10 mouse cellular contexts compared by ENCODE assay signal in genomic region chr4:152140441-152140840, GRCm38 (mm10). TPM values are rescaled to one million over a fixed set of nuclear protein-coding genes. Genes with fewer than 3 reads are reported as not detected.
DNase-seq lines count a peak whose midpoint lies in the region; ATAC-seq lines count a peak whose summit lies in the region.
"Had no signal": no experiment of that assay in that cellular context is flagged by ENCODE, and none has a peak within 500 bp of the region (broad histone marks: within the 10 kb centered on the region; RNA-seq: fewer than 3 reads in every experiment).

No protein-coding gene starts in this region.

- H3K36me3 ChIP-seq in forebrain, embryonic 16.5 days (ENCODE audit: control insufficient read depth, insufficient read depth) = no peaks in the 10 kb centered on the region
- H3K36me3 ChIP-seq: embryonic facial prominence, embryonic 12.5 days; limb, embryonic 13.5 days had no signal

- DNase-seq in heart, postnatal 10 days = peak; percentile 45 to 73
- no peak for DNase-seq in heart, adult 18-20 months
- peak; percentile 61 for DNase-seq in urinary bladder, postnatal 14 days (ENCODE audit: low spot score)
- no peak for DNase-seq in urinary bladder, adult 18-20 months (ENCODE audit: low spot score in 2 of 2)
- DNase-seq in embryo, embryonic 10 days (ENCODE audit: low spot score) = peak; percentile 69
- peak; percentile 55 to 58 for DNase-seq in lung, adult 18-20 months
- DNase-seq in thymus, postnatal 4 days = peak; percentile 73

- 29% methylated on average over 6 of the region's 6 CpGs for WGBS in forebrain, embryonic 16.5 days

- no peak for ATAC-seq in forebrain, embryonic 16.5 days

- H3K9me3 ChIP-seq in forebrain, embryonic 16.5 days (ENCODE audit: control insufficient read depth, low read length) = no peaks in the 10 kb centered on the region
- H3K9me3 ChIP-seq: embryonic facial prominence, embryonic 12.5 days; limb, embryonic 13.5 days had no signal

- no peak overlapping the region for H3K9ac ChIP-seq in forebrain, embryonic 16.5 days (replicated peaks; ENCODE audit: low read depth, low read length)
- H3K9ac ChIP-seq: embryonic facial prominence, embryonic 12.5 days; limb, embryonic 13.5 days had no signal

- H3K4me3 ChIP-seq in forebrain, embryonic 16.5 days (replicated peaks; ENCODE audit: low read length) = no peak overlapping the region
- H3K4me3 ChIP-seq: embryonic facial prominence, embryonic 12.5 days; limb, embryonic 13.5 days had no signal

- H3K27me3 ChIP-seq in forebrain, embryonic 16.5 days (replicated peaks; ENCODE audit: control insufficient read depth, insufficient read depth, low read length) = peaks cover 9% of the 10 kb centered on the region

- H3K27ac ChIP-seq in forebrain, embryonic 16.5 days (ENCODE audit: low read length) = no peak overlapping the region
- H3K27ac ChIP-seq: embryonic facial prominence, embryonic 12.5 days; limb, embryonic 13.5 days had no signal

- intact Hi-C loops in heart, postnatal 10 days (cut with DNase I) = no loop called here

- H3K4me1 ChIP-seq in forebrain, embryonic 16.5 days (replicated peaks; ENCODE audit: control insufficient read depth, insufficient read depth, low read length) = peaks cover 9% of the 10 kb centered on the region

- no peak overlapping the region for H3K4me2 ChIP-seq in forebrain, embryonic 16.5 days (ENCODE audit: low read length)
- H3K4me2 ChIP-seq: embryonic facial prominence, embryonic 12.5 days; limb, embryonic 13.5 days had no signal

RNA-seq across cellular contexts. Expression of gene Espn, which starts 11.7 kb away (rescaled TPM):
- 1 to 10 TPM; 1.3 to 1.4 TPM for total RNA-seq in heart, postnatal 10 days (2021)
- 1 to 10 TPM; 2.5 to 2.7 TPM for total RNA-seq in heart, adult 18-20 months (2021)
- polyA plus RNA-seq in forebrain, embryonic 16.5 days (2015; fragmentation: Nextera tagmentation; extraction: Ambion mirVana) = 0.08 and 0.12 TPM in 2 replicates

RNA-seq across cellular contexts. Expression of gene Hes2, which starts 18.2 kb away (rescaled TPM):
- total RNA-seq in heart, postnatal 10 days (2021) = not detected
- not detected for total RNA-seq in heart, adult 18-20 months (2021)
- polyA plus RNA-seq in forebrain, embryonic 16.5 days (2015; fragmentation: Nextera tagmentation; extraction: Ambion mirVana) = not detected in 2 replicates
- polyA plus RNA-seq: embryonic facial prominence, embryonic 12.5 days; limb, embryonic 13.5 days had no signal

RNA-seq across cellular contexts. Expression of gene Tnfrsf25, which starts 24.7 kb away (rescaled TPM):
- 1 to 10 TPM; 1.9 TPM for total RNA-seq in heart, postnatal 10 days (2021)
- total RNA-seq in heart, adult 18-20 months (2021) = 1 to 10 TPM; 1.4 to 1.6 TPM
- polyA plus RNA-seq in forebrain, embryonic 16.5 days (2015; fragmentation: Nextera tagmentation; extraction: Ambion mirVana) = 0.97 and 1.5 TPM in 2 replicates

RNA-seq across cellular contexts. Expression of gene Acot7, which starts 37.5 kb away (rescaled TPM):
- 10 to 100 TPM; 48.3 to 53.2 TPM for total RNA-seq in heart, postnatal 10 days (2021)
- total RNA-seq in heart, adult 18-20 months (2021) = 10 to 100 TPM; 61.9 to 66.2 TPM
- 210 and 269 TPM in 2 replicates for polyA plus RNA-seq in forebrain, embryonic 16.5 days (2015; fragmentation: Nextera tagmentation; extraction: Ambion mirVana)

Comparison
In these comparisons a context has a peak if more than half of its experiments do, and no peak if none do; other contexts are left out.
1. DNase-seq: peak in heart, postnatal 10 days (2 of 2), urinary bladder, postnatal 14 days (single experiment), embryo, embryonic 10 days (single experiment), lung, adult 18-20 months (2 of 2) and thymus, postnatal 4 days (single experiment); none in heart, adult 18-20 months (0 of 2) and urinary bladder, adult 18-20 months (0 of 2).